Mouse (Mus musculus) heart, embryonic 12.5 days (tissue): ENCODE data around the gene Tulp1. TPM values are rescaled to one million over a fixed set of nuclear protein-coding genes. Genes with fewer than 3 reads are reported as not detected.
A peak's percentile ranks its signal among the peaks of the same experiment; 100 is the strongest.

ENCODE experiments used
- ATAC-seq: fragments of 200-750 bp; cut with Nextera tagmentation; 2 replicates; pipeline ENCODE4 v1.8.0; 2017; ENCODE audit warnings: moderate TSS enrichment, moderate library complexity; ENCODE audit not compliant: insufficient number of reproducible peaks, low FRiP score
- H3K27ac ChIP-seq: fragments of 300-500 bp; sonication (generic); 2 replicates; pipeline ENCODE4 v1.5.1; 2016; ENCODE audit warnings: mild to moderate bottlenecking, moderate library complexity; ENCODE audit not compliant: poor library complexity, severe bottlenecking
- H3K27me3 ChIP-seq: fragments of 300-500 bp; sonication (generic); replicated peaks from 2 replicates; pipeline ENCODE4 v1.6.1; 2016; ENCODE audit warnings: mild to moderate bottlenecking, moderate library complexity
- H3K36me3 ChIP-seq: fragments of 300-500 bp; sonication (generic); 2 replicates; pipeline ENCODE4 v1.6.1; 2016; ENCODE audit warnings: mild to moderate bottlenecking, moderate library complexity
- H3K4me1 ChIP-seq: fragments of 300-500 bp; sonication (generic); replicated peaks from 2 replicates; pipeline ENCODE4 v1.6.1; 2016; ENCODE audit warnings: mild to moderate bottlenecking
- H3K4me2 ChIP-seq: fragments of 300-500 bp; sonication (generic); 2 replicates; pipeline ENCODE4 v1.6.1; 2016; ENCODE audit warnings: mild to moderate bottlenecking, moderate library complexity
- H3K4me3 ChIP-seq: fragments of 300-500 bp; sonication (generic); 2 replicates; pipeline ENCODE4 v1.5.1; 2016; ENCODE audit warnings: mild to moderate bottlenecking
- H3K9ac ChIP-seq: fragments of 300-500 bp; sonication (generic); 2 replicates; pipeline ENCODE4 v1.6.1; 2016; ENCODE audit warnings: mild to moderate bottlenecking, moderate library complexity
- H3K9me3 ChIP-seq: fragments of 300-500 bp; sonication (generic); replicated peaks from 2 replicates; pipeline ENCODE4 v1.6.1; 2016; ENCODE audit warnings: mild to moderate bottlenecking, moderate library complexity
- WGBS: fragments of 180-500 bp; shearing (Covaris S2); methylation state at CpG from one replicate; pipeline ENCODE4 v1.1.7; 2016; 5-methylcytosine and 5-hydroxymethylcytosine counted together
- polyA plus RNA-seq: library from polyadenylated mRNA; unstranded; fragments of >200 nt; fragmentation: Nextera tagmentation; extraction: Ambion mirVana; gene quantifications from 2 replicates; pipeline ENCODE4 v1.2.1, GENCODE M21; 2016

Gene Tulp1
- polyA plus RNA-seq, 1 experiment from 2014 or later, result 3.7 TPM

GRCm38 (mm10) chr17:28313880-28314225 is 51.2 kb downstream of the Tulp1 start:
- Histone ChIP-seq H3K27me3 (no peaks in the 10 kb centered on the region), H3K9me3 (no peaks in the 10 kb centered on the region), H3K9ac (peak overlapping the region; percentile 87), H3K4me1 (peaks cover 20% of the 10 kb centered on the region), H3K27ac (peak overlapping the region; percentile 83), H3K36me3 (peaks cover 33% of the 10 kb centered on the region), H3K4me3 (peak overlapping the region; percentile 76), H3K4me2 (peak overlapping the region; percentile 77)
- WGBS, result under 1% methylated on average over 11 of the region's 11 CpGs
- peak; percentile 19 for ATAC-seq

GRCm38 (mm10) chr17:28313212-28313879 is 51.7 kb downstream of the Tulp1 start, which contains the start of gene Fance:
Fance (plus strand) TSS chr17:28313519.
- under 1% methylated on average over 69 of the region's 69 CpGs for WGBS
- Histone ChIP-seq H3K27ac (peak within 1 kb of the TSS; percentile 83), H3K9ac (peak within 1 kb of the TSS; percentile 87), H3K4me2 (peak within 1 kb of the TSS; percentile 77), H3K36me3 (peaks cover 29% of the 10 kb centered on the region), H3K27me3 (no peaks in the 10 kb centered on the region), H3K4me3 (peak within 1 kb of the TSS; percentile 76), H3K9me3 (no peaks in the 10 kb centered on the region), H3K4me1 (peaks cover 24% of the 10 kb centered on the region)
- peak; percentile 96 for ATAC-seq

GRCm38 (mm10) chr17:28312232-28313211 is 52.5 kb downstream of the Tulp1 start:
- Histone ChIP-seq H3K4me1 (peaks cover 25% of the 10 kb centered on the region), H3K4me3 (peak overlapping the region; percentile 76), H3K4me2 (peak overlapping the region; percentile 77), H3K27me3 (no peaks in the 10 kb centered on the region), H3K27ac (peak overlapping the region; percentile 6; the same call in 1 of the 2 replicates), H3K36me3 (peaks cover 21% of the 10 kb centered on the region), H3K9ac (0 out of 2 replicates have a peak overlapping the region, but pooled peaks have one; percentile 43), H3K9me3 (no peaks in the 10 kb centered on the region)
- WGBS, result 27% methylated on average over 17 of the region's 17 CpGs
- ATAC-seq, result peak; percentile 0; the same call in 1 of the 2 replicates

- Histone ChIP-seq H3K4me2 (no peak overlapping the region), H3K9me3 (no peaks in the 10 kb centered on the region), H3K4me1 (peaks cover 25% of the 10 kb centered on the region), H3K36me3 (peaks cover 11% of the 10 kb centered on the region), H3K27me3 (no peaks in the 10 kb centered on the region), H3K4me3 (no peak overlapping the region), H3K9ac (no peak overlapping the region), H3K27ac (0 out of 2 replicates have a peak overlapping the region, but pooled peaks have one; percentile 10)
- ATAC-seq, result no peak
- 67% methylated on average over 5 of the region's 5 CpGs for WGBS
Observed at GRCm38 (mm10) chr17:28311366-28312132, 53.5 kb downstream of the Tulp1 start.

- Histone ChIP-seq H3K4me2 (no peak overlapping the region), H3K9me3 (no peaks in the 10 kb centered on the region), H3K9ac (no peak overlapping the region), H3K27me3 (no peaks in the 10 kb centered on the region), H3K27ac (no peak overlapping the region), H3K36me3 (peaks cover 4% of the 10 kb centered on the region), H3K4me1 (peaks cover 25% of the 10 kb centered on the region), H3K4me3 (no peak overlapping the region)
- 76% methylated on average over 3 of the region's 3 CpGs for WGBS
- no peak for ATAC-seq
Observed at GRCm38 (mm10) chr17:28310831-28311230, 54.2 kb downstream of the Tulp1 start.

- 13% methylated on average over 18 of the region's 18 CpGs for WGBS
- Histone ChIP-seq H3K4me2 (peak overlapping the region; percentile 48), H3K9ac (no peak overlapping the region), H3K27me3 (no peaks in the 10 kb centered on the region), H3K36me3 (no peaks in the 10 kb centered on the region), H3K27ac (no peak overlapping the region), H3K4me3 (no peak overlapping the region), H3K4me1 (peaks cover 9% of the 10 kb centered on the region), H3K9me3 (peaks cover 4% of the 10 kb centered on the region; the same call in 1 of the 2 replicates)
- ATAC-seq, result no peak
Observed at GRCm38 (mm10) chr17:28308297-28309195, 56.5 kb downstream of the Tulp1 start.

- WGBS, result 49% methylated on average over 10 of the region's 10 CpGs
Observed at GRCm38 (mm10) chr17:28305172-28305571, 59.9 kb downstream of the Tulp1 start.

More at GRCm38 (mm10) chr17:28305172-28305571, 59.9 kb downstream of the Tulp1 start:
- Histone ChIP-seq H3K4me3 (no peak overlapping the region), H3K9me3 (peaks cover 4% of the 10 kb centered on the region; the same call in 1 of the 2 replicates), H3K4me1 (peaks cover 8% of the 10 kb centered on the region), H3K27me3 (no peaks in the 10 kb centered on the region), H3K27ac (no peak overlapping the region), H3K9ac (no peak overlapping the region), H3K4me2 (no peak overlapping the region), H3K36me3 (no peaks in the 10 kb centered on the region)
- no peak for ATAC-seq

Other genes with a start within 250 kb of the Tulp1 start
- 1.1 and 1.2 TPM in 2 replicates for gene Scube3, start 223.1 kb downstream of the Tulp1 start, polyA plus RNA-seq
- gene Zfp523, start 188.1 kb downstream of the Tulp1 start, polyA plus RNA-seq, result 26.8 and 27.1 TPM in 2 replicates
- gene Def6, start 157.4 kb downstream of the Tulp1 start, polyA plus RNA-seq, result 3.3 and 4.9 TPM in 2 replicates
- gene Ppard, start 132.5 kb downstream of the Tulp1 start, polyA plus RNA-seq, result 1.1 and 1.4 TPM in 2 replicates
- gene Fance, start 51.7 kb downstream of the Tulp1 start, polyA plus RNA-seq, result 21.8 and 23.0 TPM in 2 replicates
- 301 and 344 TPM in 2 replicates for gene Rpl10a, start 36.8 kb downstream of the Tulp1 start, polyA plus RNA-seq
- 7.9 and 8.1 TPM in 2 replicates for gene Tead3, start 14.4 kb downstream of the Tulp1 start, polyA plus RNA-seq
- gene Fkbp5, start 152.3 kb upstream of the Tulp1 start, polyA plus RNA-seq, result 15.8 and 16.0 TPM in 2 replicates
- gene Armc12, start 165.6 kb upstream of the Tulp1 start, polyA plus RNA-seq, result not detected in 2 replicates
- not detected in 2 replicates for gene Clpsl2, start 184.2 kb upstream of the Tulp1 start, polyA plus RNA-seq
- 0.31 TPM in 1 of 2 replicates, not detected in the other for gene Clps, start 195.5 kb upstream of the Tulp1 start, polyA plus RNA-seq
- 0.15 and 0.33 TPM in 2 replicates for gene Lhfpl5, start 210.4 kb upstream of the Tulp1 start, polyA plus RNA-seq